Mouse (Mus musculus) cerebellum, postnatal 14 days (tissue): Measurements from ENCODE around the gene Itga10.
"Not testable (repeated sequence)": the region's sequence is repeated elsewhere in the genome, so short reads cannot be mapped to it uniquely, and the experiment has no call there.

Source experiments
- DNase-seq, 2 experiments: peaks; one replicate each; pipeline ENCODE4 v3.0.0; 2021; ENCODE audit warnings: mixed read lengths in 2 of 2

Gene Itga10

DNA sequence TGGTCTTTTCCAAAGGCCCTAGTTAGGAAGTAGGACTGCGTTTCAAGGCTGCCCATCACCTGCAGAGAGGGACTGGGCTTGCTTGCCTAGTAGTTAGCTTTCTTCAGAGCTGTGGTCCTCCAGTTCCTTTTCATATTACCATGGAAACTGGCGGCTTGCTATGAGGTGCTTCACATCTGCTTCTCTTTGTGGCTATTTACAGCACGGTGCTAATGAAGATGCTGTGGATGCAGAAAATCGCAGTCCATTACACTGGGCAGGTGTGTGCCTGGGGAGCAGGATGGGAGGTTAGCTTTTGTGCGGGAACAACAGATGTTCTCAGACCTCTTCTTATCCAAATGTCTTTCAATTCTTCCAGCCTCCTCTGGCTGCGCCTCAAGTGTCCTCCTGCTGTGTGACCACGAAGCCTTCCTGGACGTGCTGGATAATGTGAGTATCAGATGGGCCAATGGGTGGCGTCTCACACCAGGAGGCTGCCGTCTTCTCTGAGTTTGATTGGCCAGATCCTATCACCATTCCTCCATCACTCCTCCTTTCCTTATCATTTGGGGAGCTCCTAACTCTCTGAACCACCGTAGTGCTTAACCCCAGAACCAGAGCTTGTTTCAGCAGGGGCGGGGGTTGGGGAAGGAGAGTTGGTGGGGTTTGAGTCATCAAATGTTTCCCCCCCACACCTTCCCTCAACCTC lies 35.0 kb downstream of the Itga10 start:
- DNase-seq: no peak

DNA sequence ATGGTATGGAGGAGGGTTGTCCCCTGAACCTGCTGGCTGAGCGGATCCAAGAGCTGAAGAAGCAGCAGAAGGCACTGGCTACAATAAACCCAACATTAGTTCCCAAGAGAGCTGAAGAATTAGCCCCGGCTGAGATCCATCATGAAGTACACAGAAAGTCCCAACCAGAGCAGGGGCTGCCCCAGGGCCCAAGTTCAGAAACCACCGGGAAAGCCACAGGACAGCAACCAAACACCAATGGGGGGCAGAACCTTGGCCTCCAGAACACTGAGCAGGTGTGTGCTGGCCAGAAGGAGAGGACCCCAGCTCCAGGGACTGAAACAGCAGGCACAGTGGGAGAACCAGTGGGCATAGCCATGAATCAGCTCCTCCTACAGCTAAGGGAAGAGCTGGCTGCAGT lies 38.1 kb downstream of the Itga10 start:
- DNase-seq: no peak

DNA sequence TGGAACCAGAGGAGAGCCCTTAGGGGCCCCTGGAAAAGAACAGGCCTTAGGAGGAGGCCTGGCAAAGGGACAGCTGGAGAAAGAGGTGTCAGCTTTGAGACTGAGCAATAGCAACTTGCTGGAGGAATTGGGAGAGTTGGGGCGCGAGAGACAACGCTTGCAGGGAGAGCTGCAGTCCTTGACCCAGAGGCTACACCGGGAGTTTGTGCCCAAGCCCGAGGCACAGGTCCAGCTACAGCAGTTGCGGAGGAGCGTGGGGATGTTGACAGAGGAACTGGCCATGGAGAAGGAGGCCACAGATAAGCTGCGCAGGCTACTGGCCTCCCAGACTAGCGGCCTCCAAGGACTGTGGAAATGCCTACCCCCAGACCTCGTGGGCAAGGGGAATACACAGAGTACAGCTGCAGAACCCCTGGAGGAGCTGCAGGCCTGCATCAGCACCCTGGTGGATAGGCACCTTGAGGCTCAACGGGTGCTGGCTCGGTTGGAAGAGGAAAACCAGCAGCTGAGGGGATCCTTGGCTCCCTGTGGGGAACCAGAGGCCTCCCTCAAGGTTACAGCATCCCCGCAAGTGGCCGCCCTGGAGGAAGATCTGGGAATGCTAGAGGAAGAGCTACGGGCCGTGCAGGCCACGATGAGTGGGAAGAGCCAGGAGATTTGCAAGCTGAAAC lies 38.9 kb downstream of the Itga10 start:
- no peak for DNase-seq

DNA sequence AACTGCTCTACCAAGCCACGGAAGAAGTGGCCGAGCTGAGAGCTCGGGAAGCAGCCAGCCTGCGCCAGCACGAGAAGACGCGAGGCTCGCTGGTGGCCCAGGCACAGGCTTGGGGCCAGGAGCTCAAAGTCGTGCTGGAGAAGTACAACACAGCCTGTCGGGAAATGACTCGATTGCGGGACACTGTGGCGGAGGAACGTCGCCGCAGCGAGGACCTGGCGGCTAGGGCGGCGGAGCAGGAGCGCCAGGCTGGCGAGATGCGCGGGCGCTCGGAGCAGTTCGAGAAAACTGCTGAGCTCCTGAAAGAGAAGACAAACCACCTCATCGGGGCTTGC lies 39.4 kb downstream of the Itga10 start:
- peak in 1 of 2 experiments; percentile 35 for DNase-seq

DNA sequence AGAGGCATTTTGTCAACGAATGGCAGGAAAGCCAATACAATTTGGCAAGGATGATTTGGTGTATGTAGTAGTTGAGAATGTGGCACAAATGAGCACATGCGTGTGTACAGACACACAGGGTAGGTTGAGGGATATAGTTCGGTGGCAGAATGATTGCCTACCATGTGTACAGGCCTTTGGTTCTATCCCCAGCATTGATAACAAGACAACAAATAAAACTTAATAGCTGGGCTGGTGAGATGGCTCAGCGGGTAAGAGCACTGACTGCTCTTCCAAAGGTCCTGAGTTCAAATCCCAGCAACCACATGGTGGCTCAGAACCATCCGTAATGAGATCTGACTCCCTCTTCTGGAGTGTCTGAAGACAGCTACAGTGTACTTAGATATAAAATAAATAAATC lies 40.7 kb downstream of the Itga10 start:
- not testable (repeated sequence) for DNase-seq

DNA sequence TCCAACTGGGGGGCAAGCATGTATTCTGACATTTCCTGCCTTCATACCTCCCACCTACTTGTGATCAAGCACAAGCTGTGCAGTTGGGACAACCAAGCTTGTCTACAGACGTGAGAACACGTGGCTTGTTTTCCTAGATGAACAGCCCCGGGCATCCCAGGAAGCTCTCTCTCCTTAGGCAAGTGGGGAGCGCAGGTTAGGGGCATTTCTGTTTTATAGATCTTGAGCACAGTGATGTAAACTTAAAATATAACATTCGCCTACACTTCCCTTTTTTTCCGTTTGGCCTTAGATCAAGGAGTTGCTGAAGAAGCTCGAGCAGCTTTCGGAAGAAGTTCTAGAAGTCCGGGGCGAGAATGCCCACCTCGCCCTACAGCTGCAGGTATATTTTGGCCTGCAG lies 43.5 kb downstream of the Itga10 start:
- no peak for DNase-seq

DNA sequence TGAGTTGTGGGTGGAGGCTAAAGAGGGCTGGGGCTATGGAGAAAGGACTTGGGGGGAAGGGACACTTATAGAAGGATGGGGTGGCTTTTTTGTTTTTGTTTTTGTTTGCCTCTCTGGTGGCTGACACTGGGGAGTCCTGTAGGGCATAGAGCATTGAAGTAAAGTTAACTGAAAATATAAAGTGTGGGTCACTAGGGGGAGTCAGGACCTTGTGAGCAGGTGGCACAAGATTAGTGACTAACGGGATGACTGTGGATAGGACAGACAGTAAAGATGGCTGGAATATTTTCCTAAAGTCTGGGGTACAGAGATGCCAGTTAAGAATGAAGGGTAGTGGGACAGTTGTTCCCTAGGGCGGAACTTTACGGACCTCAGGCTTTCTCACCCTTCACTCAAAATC lies 44.9 kb downstream of the Itga10 start:
- no peak for DNase-seq

DNA sequence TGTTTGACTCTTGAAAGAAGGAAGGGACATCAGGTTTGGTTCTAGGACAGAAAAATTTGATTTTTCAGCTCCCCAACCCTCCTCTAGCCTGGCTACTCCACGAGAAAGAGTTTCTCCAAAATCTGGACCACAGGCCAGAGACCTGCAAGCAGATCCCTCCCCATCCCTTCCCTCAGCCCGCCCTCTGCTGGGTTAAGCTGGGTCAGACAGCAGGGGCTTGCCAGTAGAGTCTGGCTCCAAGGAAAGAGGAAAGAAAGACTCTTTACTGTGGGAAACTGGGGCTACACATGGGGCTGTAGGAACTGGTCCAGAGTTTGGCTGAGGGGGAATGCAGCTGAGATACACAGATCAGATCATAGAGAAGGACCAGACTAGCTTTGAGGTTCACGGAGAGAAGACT lies 47.1 kb downstream of the Itga10 start:
- peak in 1 of 2 experiments; percentile 70 for DNase-seq

DNA sequence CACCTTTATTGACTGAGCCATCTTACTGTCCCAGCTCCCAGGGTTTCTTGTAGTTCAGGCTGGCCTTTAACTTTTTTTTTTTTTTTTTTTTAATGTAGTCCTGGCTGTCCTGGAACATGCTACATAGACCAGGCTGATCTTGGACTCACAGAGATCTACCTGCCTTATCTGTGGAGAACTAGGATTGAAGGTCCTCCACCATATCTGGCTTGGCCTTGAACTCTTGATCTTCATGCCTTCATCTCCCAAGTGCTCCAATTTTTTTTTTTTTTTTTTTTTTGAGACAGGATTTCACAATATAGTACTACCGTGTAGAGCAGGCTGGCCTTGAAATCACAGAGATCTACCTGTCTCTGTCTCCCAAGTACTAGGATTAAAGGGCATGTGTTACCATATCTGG lies 48.2 kb downstream of the Itga10 start:
- DNase-seq: no peak

DNA sequence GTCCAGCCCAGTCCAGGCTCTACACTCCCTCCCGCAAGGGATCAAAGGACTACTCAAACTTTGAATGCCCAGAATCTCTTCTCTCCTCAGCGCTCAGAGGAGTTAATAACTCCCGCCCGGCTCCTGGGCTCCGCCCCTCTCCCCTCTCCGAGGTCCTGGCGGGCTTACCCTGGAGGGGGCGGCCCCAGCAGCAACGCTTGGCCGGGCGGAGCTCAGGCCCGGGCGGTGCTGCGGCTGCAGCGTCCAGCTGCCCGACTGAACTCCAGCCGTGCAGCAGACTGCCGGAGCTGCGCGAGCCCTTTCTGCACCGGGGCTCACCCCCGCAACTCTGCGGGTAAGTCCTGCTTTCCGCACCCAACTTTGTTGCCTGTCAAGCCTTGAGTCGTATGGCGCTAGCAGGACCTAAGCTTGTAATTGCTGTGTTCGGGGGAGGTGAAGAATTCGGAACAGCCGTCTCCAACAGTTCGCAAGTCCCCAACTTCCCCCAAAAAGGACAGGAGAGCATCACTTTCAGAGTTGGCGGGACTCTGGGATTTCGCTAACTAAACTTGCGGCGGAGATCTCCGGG lies 50.9 kb downstream of the Itga10 start, which contains the start of gene Pias3:
TSS of gene Pias3 (plus strand) at position 187 of the 568 bp plus-strand sequence.
- peak; percentile 50 to 61 for DNase-seq

DNA sequence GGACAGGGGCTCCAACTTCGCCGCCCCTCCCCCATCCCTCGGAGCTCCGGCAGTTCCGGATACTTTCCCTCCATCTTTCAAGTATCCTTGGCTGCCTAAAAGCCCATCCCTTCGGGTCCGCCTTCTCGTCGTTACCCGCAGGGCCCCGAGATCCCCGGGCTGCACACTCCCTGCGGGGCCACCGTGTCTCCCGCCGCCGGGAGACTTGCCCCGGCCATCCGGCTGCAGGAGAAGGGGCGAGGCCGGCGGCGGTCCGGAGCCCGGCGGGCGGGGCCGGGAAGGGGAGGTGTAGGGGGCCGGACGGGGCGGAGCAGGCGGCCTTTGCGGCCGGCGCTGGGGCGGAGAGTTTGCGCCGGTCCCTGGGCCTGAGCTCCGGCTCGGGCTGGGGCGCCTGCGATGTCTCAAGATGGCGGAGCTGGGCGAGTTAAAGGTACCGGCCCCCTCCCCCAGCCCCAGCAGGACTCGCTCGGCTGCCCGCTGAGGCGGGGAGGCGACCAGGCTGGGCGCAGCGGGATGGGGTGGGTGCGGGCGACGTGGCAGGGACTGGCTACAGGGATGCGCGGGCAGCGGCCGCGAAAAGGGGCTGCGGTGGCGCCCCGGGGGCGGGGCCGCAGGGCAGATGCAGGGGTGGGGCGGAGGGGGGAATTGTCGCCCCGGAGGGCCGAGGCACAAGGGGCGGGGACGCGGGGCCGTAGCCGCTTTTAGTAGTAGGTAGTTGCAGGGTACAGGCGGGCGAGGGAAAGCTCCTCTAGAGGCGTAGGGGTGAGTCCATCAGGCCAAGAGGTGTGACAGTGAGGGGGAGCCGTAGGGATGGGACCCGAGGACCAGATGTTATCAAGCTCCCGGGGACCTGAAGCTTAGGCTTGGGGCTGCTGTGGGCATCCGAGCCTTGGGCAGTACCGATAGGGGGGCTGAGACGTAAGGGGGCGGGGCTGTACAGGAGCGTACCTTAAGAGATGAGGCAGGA lies 51.7 kb downstream of the Itga10 start:
- DNase-seq: peak; percentile 87 to 91

DNA sequence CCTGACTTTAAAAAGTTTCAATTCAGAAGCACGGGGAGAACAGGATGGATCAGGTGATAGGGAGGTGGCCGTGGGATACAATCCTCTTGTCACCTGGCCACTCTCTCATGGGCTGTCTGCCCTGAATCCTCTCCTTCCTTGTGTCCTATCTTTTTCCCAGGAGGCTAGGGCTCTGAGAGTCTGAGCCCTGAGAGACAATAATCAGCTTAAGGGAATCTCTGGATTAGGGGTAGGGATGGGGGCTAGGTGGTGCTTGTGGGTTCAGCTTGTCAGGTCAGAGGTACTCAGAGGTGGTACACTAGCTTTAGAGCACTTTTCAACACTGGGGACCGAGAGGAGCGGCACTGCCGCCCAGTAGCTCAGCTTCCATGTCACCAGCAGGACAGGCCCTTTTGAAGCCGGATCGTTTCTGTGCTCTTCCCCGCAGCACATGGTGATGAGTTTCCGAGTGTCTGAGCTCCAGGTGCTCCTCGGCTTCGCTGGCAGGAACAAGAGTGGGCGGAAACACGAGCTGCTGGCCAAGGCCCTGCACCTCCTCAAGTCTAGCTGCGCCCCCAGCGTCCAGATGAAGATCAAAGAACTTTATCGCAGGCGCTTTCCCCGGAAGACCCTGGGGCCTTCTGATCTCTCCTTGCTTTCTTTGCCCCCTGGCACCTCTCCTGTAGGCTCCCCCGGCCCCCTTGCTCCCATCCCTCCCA lies 53.8 kb downstream of the Itga10 start:
- peak; percentile 42 to 55 for DNase-seq

DNA sequence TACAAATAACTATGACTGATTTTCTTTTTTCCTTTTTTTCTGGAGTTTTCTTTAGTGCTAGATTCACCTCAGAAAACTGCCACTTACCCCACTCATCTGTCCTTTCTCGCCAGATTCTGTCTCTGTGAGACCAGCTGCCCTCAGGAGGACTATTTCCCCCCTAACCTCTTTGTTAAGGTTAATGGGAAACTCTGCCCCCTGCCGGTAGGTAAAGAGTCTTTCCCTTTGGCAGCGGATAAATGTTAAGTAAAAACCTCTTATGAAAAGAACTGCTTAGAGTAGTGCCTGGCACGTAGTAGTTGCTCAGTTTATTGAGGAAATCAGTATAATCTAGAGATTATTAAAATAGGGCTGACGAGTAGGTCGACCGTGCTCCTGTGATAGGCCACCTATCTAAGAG lies 55.0 kb downstream of the Itga10 start:
- peak in 1 of 2 experiments; percentile 69 for DNase-seq

DNA sequence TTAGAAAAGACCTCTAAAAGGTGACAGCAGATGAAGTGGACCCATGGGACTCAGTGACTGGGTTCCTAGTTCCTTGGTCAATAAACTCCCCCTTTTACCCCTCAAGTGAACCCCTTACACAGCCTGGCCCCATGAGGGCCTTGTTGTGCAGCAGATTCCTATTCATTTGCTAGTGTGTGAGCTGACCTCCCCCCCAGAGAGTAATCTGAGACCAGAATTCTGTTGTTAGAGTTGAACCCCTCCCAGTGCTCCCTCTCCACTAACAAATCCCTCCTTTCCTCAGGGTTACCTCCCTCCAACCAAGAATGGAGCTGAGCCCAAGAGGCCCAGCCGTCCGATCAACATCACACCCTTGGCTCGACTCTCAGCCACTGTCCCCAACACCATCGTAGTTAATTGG lies 55.6 kb downstream of the Itga10 start:
- no peak for DNase-seq

DNA sequence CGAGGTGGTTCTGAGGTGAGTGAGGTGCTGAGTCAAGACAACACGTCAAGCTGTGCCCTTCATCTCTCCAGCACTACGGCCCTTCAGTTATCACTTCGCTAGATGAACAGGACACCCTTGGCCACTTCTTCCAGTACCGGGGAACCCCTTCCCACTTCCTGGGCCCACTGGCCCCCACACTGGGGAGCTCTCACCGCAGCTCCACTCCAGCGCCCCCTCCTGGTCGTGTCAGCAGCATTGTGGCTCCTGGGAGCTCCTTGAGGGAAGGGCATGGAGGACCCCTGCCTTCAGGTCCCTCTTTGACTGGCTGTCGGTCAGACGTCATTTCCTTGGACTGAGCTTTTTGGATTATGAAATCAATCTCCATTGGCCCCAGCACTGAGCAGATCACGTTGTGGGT lies 59.4 kb downstream of the Itga10 start:
- DNase-seq: peak in 1 of 2 experiments; percentile 61

DNA sequence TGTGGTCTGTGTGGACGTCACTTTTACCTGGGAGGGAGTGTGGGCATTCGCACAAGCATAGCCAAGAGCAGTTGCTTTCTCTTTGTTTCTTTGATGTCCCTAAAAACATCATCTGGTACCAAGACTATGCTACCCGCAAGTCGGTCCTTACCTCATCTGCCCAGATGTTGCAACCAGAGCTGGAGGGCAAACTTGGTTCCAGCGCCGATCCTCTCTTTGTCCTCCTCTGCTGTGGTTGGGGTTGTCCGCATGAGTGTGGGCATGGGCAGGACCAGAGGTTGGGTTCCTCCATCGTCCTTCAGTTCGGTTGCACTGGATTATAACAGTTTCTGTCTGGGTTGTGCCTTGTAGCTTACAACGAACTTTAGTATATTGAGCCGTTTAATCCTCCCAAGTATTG lies 60.8 kb downstream of the Itga10 start:
- DNase-seq: no peak

DNA sequence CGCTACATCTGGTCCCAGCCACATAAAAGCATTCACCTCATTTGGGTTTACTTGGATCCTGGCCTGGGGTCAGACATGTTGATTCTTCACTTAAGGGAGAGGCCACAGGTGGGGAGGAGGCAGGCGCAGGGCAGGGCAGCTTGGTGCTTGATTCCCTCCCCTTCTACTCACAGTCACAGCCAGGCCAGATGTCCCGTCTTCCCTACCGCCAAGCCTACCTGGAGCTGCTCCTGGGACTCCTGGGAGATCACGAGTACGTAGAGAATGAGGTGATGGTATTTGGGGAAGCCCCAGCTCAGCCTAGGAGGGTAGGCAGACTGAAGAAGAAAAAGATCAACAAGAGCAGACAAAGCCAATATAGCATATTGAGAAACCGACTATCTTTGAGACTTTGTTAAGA lies 61.6 kb downstream of the Itga10 start:
- DNase-seq: no peak

DNA sequence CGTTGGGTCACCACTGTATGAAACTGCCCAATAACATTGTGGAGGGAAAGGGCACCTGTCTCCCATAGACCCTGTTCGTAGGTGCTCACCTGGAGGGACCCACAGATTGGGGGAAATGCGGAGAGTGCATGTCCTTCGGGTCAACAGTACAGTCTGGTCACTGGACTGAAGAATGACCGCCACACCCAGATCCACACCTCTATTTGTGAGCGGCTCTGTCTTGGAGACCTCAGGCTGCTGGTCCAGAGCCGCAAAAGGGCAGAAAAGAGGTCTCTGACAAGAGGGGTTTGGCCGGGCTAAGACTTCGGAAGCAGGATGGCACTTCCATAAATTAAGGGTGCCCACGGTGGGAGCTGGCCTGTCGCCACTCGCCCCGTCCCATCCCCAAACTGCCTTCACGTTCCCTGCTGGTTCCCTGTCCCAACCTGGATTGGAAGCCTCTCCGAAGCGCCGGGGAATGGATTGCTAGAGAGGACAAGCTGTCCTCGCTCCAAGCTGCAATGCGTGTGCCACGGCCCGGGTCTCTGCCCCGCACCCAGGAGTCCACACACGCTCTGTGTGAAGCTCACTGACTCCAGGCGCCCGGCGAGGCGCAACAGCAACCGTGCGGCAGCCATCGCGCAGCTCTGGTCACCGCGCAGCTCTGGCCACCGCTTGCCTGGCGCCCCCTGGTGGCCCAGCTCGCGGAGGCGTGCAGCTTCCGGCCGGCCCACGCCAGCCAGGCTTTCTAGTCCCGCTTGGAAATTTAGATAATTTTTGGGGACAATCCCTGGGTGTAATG lies 62.7 kb downstream of the Itga10 start, which contains the start of gene Nudt17:
TSS of gene Nudt17 (minus strand) at position 660 of the 781 bp plus-strand sequence.
- DNase-seq: peak; percentile 93 to 94

DNA sequence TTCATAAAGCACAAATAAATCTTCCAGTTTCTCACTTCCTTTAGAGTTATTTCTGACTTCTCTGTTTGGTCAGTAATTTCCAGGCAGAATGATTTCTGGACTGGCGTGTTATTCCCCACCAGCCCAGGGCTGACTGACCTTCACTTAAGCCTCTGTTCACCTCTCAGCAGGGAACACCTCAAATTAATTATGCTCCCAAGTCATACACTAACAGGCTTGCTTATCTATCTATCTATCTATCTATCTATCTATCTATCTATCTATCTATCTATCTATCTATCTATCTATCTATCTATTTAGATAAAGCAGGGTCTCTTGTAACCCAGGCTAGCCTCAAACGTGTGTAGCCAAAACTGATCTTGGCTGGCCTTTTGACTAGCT lies 63.3 kb downstream of the Itga10 start:
- DNase-seq: no peak
